Mouse (Mus musculus) embryo, embryonic 10 days (tissue): ENCODE results near the gene Erc1.
A peak's percentile ranks its signal among the peaks of the same experiment; 100 is the strongest.
"Not testable (repeated sequence)": the region's sequence is repeated elsewhere in the genome, so short reads cannot be mapped to it uniquely, and the experiment has no call there.

Experiments used
- DNase-seq: peaks from one replicate; pipeline ENCODE4 v3.0.0-alpha.2; 2015; ENCODE audit warnings: low spot score

The Erc1 gene

GRCm38 (mm10) chr6:119709552-119709951 lies 138.4 kb downstream of the Erc1 start:
- peak; percentile 35 for DNase-seq

GRCm38 (mm10) chr6:119707911-119708310 lies 140.1 kb downstream of the Erc1 start:
- DNase-seq, result no peak

GRCm38 (mm10) chr6:119704899-119705298 lies 143.1 kb downstream of the Erc1 start:
- DNase-seq, result no peak

GRCm38 (mm10) chr6:119692754-119693153 lies 155.2 kb downstream of the Erc1 start:
- no peak for DNase-seq

- DNase-seq, result no peak
These were observed 161.5 kb downstream of the Erc1 start for GRCm38 (mm10) chr6:119686470-119686869.

- DNase-seq, result no peak
These were observed 167.2 kb downstream of the Erc1 start for GRCm38 (mm10) chr6:119680746-119681145.

- no peak for DNase-seq
These were observed 173.2 kb downstream of the Erc1 start for GRCm38 (mm10) chr6:119674811-119675209.

- DNase-seq, result no peak
These were observed 173.7 kb downstream of the Erc1 start for GRCm38 (mm10) chr6:119674201-119674810.

- DNase-seq, result no peak
These were observed 178.2 kb downstream of the Erc1 start for GRCm38 (mm10) chr6:119669746-119670145.

- DNase-seq, result no peak
These were observed 185.0 kb downstream of the Erc1 start for GRCm38 (mm10) chr6:119662936-119663335.

GRCm38 (mm10) chr6:119661081-119661493 lies 186.9 kb downstream of the Erc1 start:
- no peak for DNase-seq

GRCm38 (mm10) chr6:119658441-119658840 lies 189.5 kb downstream of the Erc1 start:
- no peak for DNase-seq

- no peak for DNase-seq
These were observed 190.4 kb downstream of the Erc1 start for GRCm38 (mm10) chr6:119657418-119658178.

GRCm38 (mm10) chr6:119654777-119655176 lies 193.2 kb downstream of the Erc1 start:
- not testable (repeated sequence) for DNase-seq

GRCm38 (mm10) chr6:119643880-119644460 lies 204.0 kb downstream of the Erc1 start:
- DNase-seq, result peak; percentile 47

GRCm38 (mm10) chr6:119643178-119643728 lies 204.7 kb downstream of the Erc1 start:
- DNase-seq, result no peak

GRCm38 (mm10) chr6:119642718-119643117 lies 205.2 kb downstream of the Erc1 start:
- DNase-seq, result no peak

- peak; percentile 87 for DNase-seq
These were observed 212.3 kb downstream of the Erc1 start for GRCm38 (mm10) chr6:119635629-119636028.

GRCm38 (mm10) chr6:119630622-119631021 lies 217.3 kb downstream of the Erc1 start:
- no peak for DNase-seq

GRCm38 (mm10) chr6:119601379-119601778 lies 246.6 kb downstream of the Erc1 start:
- peak; percentile 42 for DNase-seq

- DNase-seq, result no peak
These were observed 252.5 kb downstream of the Erc1 start for GRCm38 (mm10) chr6:119595440-119595839.

GRCm38 (mm10) chr6:119590872-119591271 lies 257.1 kb downstream of the Erc1 start:
- DNase-seq, result no peak

GRCm38 (mm10) chr6:119587897-119588296 lies 260.1 kb downstream of the Erc1 start:
- DNase-seq, result no peak
